Mouse (Mus musculus) lung, adult 2 months (tissue): ENCODE measurements around the gene Asb8. TPM values are rescaled to one million over a fixed set of nuclear protein-coding genes. Genes with fewer than 3 reads are reported as not detected.

Experiments used
- DNase-seq: peaks from one replicate; pipeline ENCODE4 v3.0.0; 2022
- H3K4me1 ChIP-seq: fragments of 200-500 bp; 2 replicates; pipeline ENCODE4 v1.6.1; 2011; ENCODE audit warnings: low read length; ENCODE audit not compliant: control insufficient read depth, insufficient read depth
- H3K4me3 ChIP-seq: fragments of 200-500 bp; replicated peaks from 2 replicates; pipeline ENCODE3; 2011; ENCODE audit warnings: low read depth, mild to moderate bottlenecking, control low read depth, low read length; ENCODE audit errors: extremely low read depth
- CTCF ChIP-seq: fragments of 200-500 bp; IDR thresholded peaks from 2 replicates; pipeline ENCODE4 v1.5.1; 2011; ENCODE audit warnings: mild to moderate bottlenecking, low read length, control low read depth; ENCODE audit not compliant: insufficient read depth
- POLR2A ChIP-seq: fragments of 200-500 bp; IDR thresholded peaks from 2 replicates; pipeline ENCODE4 v1.6.1; 2011; ENCODE audit warnings: low read depth, mild to moderate bottlenecking, control low read depth, low read length, borderline replicate concordance; ENCODE audit errors: extremely low read depth
- WGBS: fragments of 180-500 bp; shearing (Covaris S2); methylation state at CpG from one replicate; pipeline ENCODE4 v1.1.7; 2018; 5-methylcytosine and 5-hydroxymethylcytosine counted together
- polyA plus RNA-seq: library from polyadenylated mRNA; depleted of rRNA; stranded (reverse); fragments of >200 nt; gene quantifications from 2 replicates; pipeline ENCODE4 v1.2.3, GENCODE M21; 2012

Gene Asb8
- polyA plus RNA-seq, 1 experiment: 40.0 TPM

- DNase-seq: no peak
- WGBS: 1% methylated on average over 36 of the region's 36 CpGs
Measured at GRCm38 (mm10) chr15:98144861-98145507, 20.4 kb downstream of the Asb8 start.

DNA sequence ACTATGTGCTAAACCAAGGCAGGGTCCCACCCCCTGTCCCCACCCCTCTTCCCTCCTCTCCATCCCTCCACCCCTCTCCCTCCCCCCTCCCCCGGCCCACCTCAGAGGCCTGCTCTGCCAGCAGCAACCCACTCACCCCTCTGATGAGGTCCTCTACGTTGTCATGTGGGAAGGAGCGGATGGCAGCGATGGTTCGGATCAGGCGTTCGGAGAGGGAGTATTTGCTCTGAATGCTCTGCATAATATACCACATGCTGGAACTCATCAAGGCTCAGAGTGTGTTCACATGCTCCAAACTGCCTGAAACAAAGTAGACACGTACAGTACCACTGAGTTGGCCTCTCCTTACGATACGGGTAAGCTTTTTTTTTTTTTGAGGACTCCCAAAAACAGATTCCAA, 22.9 kb downstream of the Asb8 start:
- no peak overlapping the region for H3K4me3 ChIP-seq
- no peak for DNase-seq
- WGBS: 87% methylated on average over 10 of the region's 10 CpGs
- no peak for TF ChIP-seq POLR2A
- no peak for TF ChIP-seq CTCF
- peaks cover 8% of the 10 kb centered on the region for H3K4me1 ChIP-seq

More at GRCm38 (mm10) chr15:98144861-98145507, 20.4 kb downstream of the Asb8 start:
- no peak for TF ChIP-seq CTCF
- TF ChIP-seq POLR2A: no peak
- peaks cover 8% of the 10 kb centered on the region for H3K4me1 ChIP-seq
- H3K4me3 ChIP-seq: peak overlapping the region; percentile 76

DNA sequence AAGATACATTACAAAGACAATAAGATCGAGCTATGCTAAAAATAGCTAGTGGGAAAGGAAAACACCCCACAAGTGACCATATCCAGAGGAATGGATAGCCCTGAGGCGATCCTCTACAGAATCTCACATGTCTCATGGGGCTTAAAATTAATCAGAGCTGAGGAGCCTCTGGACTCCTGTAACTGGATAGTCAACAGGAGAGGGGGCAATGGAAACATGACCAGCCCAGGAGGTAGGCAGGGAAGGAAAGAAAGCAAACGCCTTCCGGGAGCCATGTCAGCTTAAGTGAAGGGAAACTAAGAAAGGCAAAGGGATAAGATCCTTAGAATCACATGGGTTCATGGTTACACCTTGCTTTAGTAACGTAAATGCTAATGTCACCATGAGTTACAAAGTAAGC, 24.6 kb downstream of the Asb8 start:
- 86% methylated on average over 5 of the region's 5 CpGs for WGBS
- H3K4me3 ChIP-seq: no peak overlapping the region
- peaks cover 7% of the 10 kb centered on the region for H3K4me1 ChIP-seq
- DNase-seq: no peak
- TF ChIP-seq POLR2A (no peak), CTCF (no peak)

DNA sequence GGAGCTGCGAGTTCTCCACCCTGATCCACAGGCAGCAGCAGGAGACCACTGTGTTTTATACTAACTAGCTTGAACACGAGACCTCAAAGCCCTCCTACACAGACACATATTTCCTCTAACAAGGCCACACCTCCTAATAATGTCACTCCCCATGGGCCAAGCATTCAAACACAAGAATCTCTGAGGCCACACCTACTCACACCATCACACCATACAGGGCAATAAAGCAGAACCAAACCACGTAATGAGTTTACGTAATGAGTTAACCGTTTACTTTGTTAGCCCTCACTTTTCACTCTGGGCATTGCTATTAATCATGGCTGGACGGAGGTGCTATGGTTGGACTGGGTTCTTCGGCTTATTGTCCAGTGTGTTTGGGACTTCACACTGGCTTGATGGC, 25.7 kb downstream of the Asb8 start:
- TF ChIP-seq CTCF: no peak
- no peak for TF ChIP-seq POLR2A
- WGBS: 73% methylated on average over 7 of the region's 7 CpGs
- Histone ChIP-seq H3K4me1 (peaks cover 3% of the 10 kb centered on the region), H3K4me3 (no peak overlapping the region)
- no peak for DNase-seq

- 89% methylated on average over 9 of the region's 9 CpGs for whole genome bisulfite sequencing
Measured at GRCm38 (mm10) chr15:98136871-98137270, 28.6 kb downstream of the Asb8 start.

GRCm38 (mm10) chr15:98135671-98136070, 29.8 kb downstream of the Asb8 start:
- no peak for TF ChIP-seq CTCF
- TF ChIP-seq POLR2A: no peak
- WGBS: 95% methylated on average over 13 of the region's 13 CpGs
- Histone ChIP-seq H3K4me1 (no peaks in the 10 kb centered on the region), H3K4me3 (no peak overlapping the region)
- DNase-seq: no peak

More at GRCm38 (mm10) chr15:98136871-98137270, 28.6 kb downstream of the Asb8 start:
- no peak for DNase-seq
- H3K4me3 ChIP-seq: no peak overlapping the region
- TF ChIP-seq POLR2A (no peak), CTCF (no peak)
- no peaks in the 10 kb centered on the region for H3K4me1 ChIP-seq

DNA sequence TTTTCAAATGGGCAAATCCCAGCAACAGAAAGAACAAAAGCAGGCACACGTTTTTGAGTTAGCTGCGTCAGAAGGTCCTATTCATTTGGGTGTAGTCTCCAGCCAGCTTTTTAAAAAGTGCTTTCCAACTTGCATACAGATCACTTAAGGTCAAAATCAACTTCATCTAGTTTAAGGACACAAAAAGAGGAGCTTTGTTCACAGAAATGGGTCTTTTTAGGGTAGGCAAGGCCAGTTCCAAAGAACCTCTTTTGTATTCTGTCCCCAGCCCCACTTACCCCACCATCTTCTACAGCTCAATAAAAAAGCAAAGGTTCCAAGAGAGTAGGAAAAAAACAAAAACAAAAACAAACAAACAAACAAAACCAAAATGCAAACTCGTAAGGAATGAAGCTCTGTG, 30.8 kb downstream of the Asb8 start:
- TF ChIP-seq CTCF (no peak), POLR2A (no peak)
- 72% methylated on average over 3 of the region's 3 CpGs for WGBS
- H3K4me1 ChIP-seq: no peaks in the 10 kb centered on the region
- H3K4me3 ChIP-seq: no peak overlapping the region
- DNase-seq: no peak

- H3K4me3 ChIP-seq: no peak overlapping the region
- H3K4me1 ChIP-seq: no peaks in the 10 kb centered on the region
- 81% methylated on average over 4 of the region's 4 CpGs for WGBS
Measured at GRCm38 (mm10) chr15:98134034-98134433, 31.4 kb downstream of the Asb8 start.

DNA sequence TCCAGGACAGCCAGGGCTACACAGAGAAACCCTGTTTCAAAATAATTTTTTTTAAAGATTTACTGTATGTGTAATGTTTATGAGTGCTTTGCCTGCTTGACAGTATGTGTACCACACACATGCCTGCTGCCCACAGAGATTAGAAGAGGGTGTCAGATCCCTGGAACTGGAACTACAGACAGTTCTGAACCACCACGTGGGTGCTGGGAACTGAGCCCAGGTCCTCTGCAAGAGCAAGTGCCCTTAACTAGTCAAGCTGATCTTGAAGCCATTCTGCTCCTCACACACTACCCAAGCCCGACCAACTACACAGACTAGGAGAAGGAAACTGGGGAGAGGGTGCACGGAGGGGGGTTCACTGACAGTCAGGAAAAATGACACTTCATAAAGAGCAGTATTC, 32.0 kb downstream of the Asb8 start:
- no peak overlapping the region for H3K4me3 ChIP-seq
- WGBS: 81% methylated on average over 3 of the region's 3 CpGs
- no peak for DNase-seq
- no peak for TF ChIP-seq CTCF
- TF ChIP-seq POLR2A: no peak
- H3K4me1 ChIP-seq: no peaks in the 10 kb centered on the region

More at GRCm38 (mm10) chr15:98134034-98134433, 31.4 kb downstream of the Asb8 start:
- DNase-seq: no peak
- TF ChIP-seq POLR2A (no peak), CTCF (no peak)

DNA sequence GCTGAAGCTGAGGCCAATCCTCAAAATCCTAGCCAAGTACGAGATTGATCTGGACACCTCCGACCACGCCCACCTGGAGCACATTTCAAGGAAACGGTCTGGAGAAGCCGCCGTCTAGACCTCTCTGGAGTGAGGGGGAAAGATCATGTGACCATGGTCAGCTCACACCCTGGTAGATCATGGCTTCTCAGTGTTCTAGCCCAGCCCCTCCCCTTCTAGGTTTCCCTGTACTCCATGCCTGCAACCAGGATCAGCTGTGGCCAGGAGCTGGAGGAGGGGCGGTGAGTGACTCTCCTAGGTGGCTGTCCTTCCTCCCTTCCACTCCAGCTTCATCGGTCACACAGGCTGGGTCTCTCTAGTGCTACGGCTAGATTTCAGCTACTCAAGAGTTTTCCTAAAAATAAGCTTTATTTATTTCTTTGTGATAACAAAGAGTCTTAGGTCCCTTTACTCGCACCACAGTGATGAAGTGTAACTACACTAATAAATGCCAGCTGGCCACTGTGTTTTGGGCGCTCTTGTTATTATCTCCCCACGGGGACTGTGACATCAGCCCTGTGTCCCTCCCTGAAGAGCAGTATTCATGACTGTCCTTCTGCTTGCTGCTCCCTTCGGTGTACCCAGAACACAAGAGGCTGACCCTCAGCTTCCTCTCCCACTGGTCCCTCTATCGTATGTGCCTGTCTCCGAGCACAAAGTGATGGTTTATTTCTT, 33.3 kb downstream of the Asb8 start:
- no peak overlapping the region for H3K4me3 ChIP-seq
- no peaks in the 10 kb centered on the region for H3K4me1 ChIP-seq
- TF ChIP-seq POLR2A (no peak), CTCF (no peak)
- 75% methylated on average over 15 of the region's 15 CpGs for WGBS
- no peak for DNase-seq
